Comparison of ENCODE assay signal across 22 mouse cellular contexts in the genomic region with DNA sequence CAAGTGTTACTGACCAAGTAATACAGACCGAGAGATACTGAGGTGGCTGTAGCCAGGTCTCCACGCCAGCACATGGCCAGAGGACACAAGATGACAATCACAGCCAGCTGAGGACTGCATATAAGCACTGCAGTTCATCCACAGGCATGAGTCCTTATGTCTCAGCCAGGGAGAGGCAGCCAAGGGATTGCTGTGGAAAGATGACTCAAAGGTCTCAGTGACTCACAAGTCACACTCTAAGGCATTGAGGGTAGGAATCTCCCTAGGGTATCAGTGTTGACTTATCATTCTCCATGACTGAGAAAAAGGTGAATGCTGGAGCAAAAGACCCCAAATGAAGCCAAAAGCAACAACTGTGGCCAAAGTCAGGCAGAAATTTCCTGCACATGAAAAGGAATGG. TPM values are rescaled to one million over a fixed set of nuclear protein-coding genes. Genes with fewer than 3 reads are reported as not detected.
A peak's percentile ranks its signal among the peaks of the same experiment; 100 is the strongest.
DNase-seq lines count a peak whose midpoint lies in the region; ATAC-seq lines count a peak whose summit lies in the region.
"Had no signal": no experiment of that assay in that cellular context is flagged by ENCODE, and none has a peak within 500 bp of the region (broad histone marks: within the 10 kb centered on the region; RNA-seq: fewer than 3 reads in every experiment).

No protein-coding gene starts in this region.

- no peak for ATAC-seq in granulocyte monocyte progenitor cell, adult 5-6 weeks (replicated peaks; ENCODE audit: poor library complexity, severe bottlenecking)
- ATAC-seq: forebrain, embryonic 15.5 days; hindbrain, embryonic 16.5 days; intestine, embryonic 15.5 days; Patski had no signal

- DNase-seq in adrenal gland, postnatal 14 days, result peak; percentile 17
- no peak for DNase-seq in adrenal gland, adult 18-20 months (ENCODE audit: low spot score in 2 of 2)
- peak; percentile 61 for DNase-seq in heart, adult 11 months
- DNase-seq in heart, postnatal 14 days, result no peak
- DNase-seq in brain, adult 2 months (ENCODE audit: low read depth, low spot score), result peak; percentile 48
- no peak for DNase-seq in kidney, adult 9 months
- DNase-seq: B cell, adult 2 months; cerebellum, adult 18-20 months; cerebellum, adult 9-11 months; cerebellum, postnatal 36 days; embryo, embryonic 11 days; gastrocnemius, postnatal 25 days; heart, postnatal 36 days; kidney, adult 18-20 months had no signal

- intact Hi-C loops in heart, postnatal 14 days (cut with DNase I), result no loop called here

RNA-seq across cellular contexts. Expression of a gene that starts 22.0 kb away (rescaled TPM):
- not detected in 2 replicates for total RNA-seq in adrenal gland, postnatal 14 days (2021)
- not detected for total RNA-seq in adrenal gland, adult 18-20 months (2021)
- not detected for total RNA-seq in heart, postnatal 14 days (2021)
- total RNA-seq in granulocyte monocyte progenitor cell, adult 5-6 weeks (2014; fragmentation: Nextera tagmentation), result not detected in 2 replicates
- total RNA-seq in granulocyte monocyte progenitor cell, adult 5-6 weeks (2017), result not detected in 2 replicates
- total RNA-seq: CH12.LX; gastrocnemius, adult 8-10 months; gastrocnemius, postnatal 25 days; heart, adult 8-10 months; heart, postnatal 36 days had no signal

Comparison
In these comparisons a context has a peak if more than half of its experiments do, and no peak if none do; other contexts are left out.
1. DNase-seq: peak in adrenal gland, postnatal 14 days (single experiment), heart, adult 11 months (single experiment) and brain, adult 2 months (single experiment); none in adrenal gland, adult 18-20 months (0 of 2), heart, postnatal 14 days (0 of 2) and kidney, adult 9 months (single experiment).